Mouse (Mus musculus): ENCODE data around the gene Olfr1224-ps1. TPM values are rescaled to one million over a fixed set of nuclear protein-coding genes. Genes with fewer than 3 reads are reported as not detected.

Olfr1224-ps1 gene
- not detected for polyA plus RNA-seq (2017; shearing (Covaris generic))

DNA sequence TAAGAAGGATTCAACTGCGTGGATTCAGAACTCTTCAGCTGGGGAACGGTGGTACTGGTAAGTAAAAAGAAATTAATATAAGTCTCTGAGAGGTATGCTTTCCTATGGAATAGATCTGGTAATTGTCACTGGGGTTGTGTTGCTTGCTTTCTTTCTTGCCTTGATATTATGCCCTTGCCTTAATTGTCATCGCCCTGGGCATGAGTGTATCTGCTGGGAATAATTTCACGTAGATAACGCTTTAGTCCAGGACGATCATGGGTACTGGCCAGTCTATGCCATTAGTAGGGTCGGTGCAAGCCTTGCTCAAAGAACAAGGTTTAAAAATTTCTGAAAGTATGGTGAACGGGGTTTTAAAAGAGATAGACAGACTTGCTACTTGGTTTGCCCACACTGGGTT lies at the start of gene Olfr1224-ps1:
TSS of gene Olfr1224-ps1 (minus strand) at position 101 of the 400 bp plus-strand sequence.

DNA sequence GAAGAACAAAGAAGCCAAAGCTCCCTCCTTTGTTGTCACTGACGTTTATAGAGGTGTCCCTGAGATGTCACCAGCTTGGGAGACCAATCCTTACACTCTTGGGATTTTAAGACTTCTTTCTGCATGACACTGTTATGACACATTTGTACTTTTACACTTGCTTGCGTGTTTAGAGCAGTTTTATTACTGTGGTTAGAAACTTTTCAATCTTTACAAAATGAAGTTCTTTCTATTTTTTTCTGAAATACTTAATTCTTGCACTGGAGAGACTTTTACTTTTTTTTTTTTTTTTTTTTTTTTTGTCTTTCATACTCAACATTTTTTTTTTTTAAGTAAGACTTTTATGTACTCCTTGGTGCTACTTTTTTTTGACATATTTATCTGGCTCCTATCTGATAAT lies 36.1 kb upstream of the Olfr1224-ps1 start, which contains the start of gene Olfr1226:
TSS of gene Olfr1226 (minus strand) at position 101 of the 400 bp plus-strand sequence.

DNA sequence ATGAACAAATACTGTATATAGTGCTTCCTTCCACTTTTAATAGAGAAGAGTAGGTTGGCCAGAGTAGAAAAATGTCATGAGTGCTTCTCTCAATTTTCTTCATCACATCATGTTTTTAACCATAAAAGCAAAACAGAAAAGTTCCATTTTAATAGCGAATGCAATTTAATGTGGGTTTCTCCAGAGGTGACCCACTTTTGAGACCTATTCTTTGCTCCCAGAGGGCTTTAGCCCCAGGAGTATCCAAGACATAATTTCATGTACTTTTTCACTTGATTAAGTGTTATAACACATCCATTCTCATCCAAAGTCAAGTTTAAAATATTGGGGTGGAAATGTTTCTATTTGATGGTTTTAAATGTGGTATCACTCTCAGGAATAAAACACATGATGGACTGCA lies 10.7 kb upstream of the Olfr1224-ps1 start, which contains the start of gene Olfr1225:
TSS of gene Olfr1225 (minus strand) at position 101 of the 400 bp plus-strand sequence.

DNA sequence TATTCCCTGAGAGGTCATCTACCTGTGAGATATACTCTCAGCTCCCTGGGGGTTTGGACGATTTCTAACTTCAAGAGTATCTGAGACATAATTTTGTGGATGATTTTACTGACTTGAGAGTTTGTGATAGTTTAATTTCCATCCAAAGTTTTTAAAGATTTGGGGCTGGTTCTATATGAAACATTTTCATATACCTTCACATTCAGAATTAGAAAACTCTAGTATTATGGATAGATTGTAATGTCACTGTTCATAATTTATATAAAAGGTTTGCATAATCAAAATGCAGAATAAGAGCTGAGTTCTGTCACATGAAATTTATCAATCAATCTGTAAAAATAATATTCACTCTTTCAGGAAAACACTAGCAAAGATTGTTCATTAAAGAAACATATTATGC lies 12.4 kb downstream of the Olfr1224-ps1 start, which contains the start of gene Olfr1223:
TSS of gene Olfr1223 (minus strand) at position 101 of the 400 bp plus-strand sequence.

DNA sequence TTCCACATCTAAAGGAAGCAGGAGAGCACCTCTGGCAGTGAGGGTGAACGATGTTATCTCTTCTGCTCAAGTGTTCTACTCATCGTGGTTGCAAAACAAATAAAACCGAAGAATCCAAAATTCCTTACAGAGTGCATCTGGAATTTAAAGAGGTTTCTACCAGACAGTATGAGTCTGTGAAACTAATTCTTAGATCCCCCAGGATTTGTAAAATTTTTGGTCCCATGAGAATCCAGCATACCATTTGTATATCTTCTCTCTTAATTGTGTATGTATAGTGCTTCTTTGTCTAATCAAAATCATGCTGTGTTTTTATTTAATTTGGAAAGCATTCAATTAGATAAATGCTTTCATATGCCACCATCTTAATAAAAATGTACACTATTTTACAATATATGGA lies 30.9 kb downstream of the Olfr1224-ps1 start, which contains the start of gene Olfr1222:
TSS of gene Olfr1222 (minus strand) at position 101 of the 400 bp plus-strand sequence.

DNA sequence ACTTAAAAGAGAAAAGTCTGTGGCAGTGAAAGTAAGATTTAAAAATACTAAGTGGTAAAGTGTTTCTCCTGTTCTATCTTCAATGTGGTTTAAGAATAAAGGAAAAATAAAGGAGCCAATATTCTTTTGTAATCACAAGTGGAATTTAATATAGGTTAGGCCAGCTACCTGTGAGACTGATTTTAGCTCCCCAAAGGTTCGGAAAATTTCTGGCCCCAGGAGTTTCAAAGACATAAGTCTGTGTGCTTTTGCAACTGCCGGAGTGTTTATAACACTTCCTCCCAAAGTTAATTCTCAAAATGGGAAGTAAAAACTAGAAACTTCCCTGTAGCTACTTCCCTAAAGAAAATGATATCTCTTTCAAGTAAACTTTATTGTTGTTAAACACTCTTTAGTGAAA lies 46.7 kb downstream of the Olfr1224-ps1 start, which contains the start of gene Olfr1221:
TSS of gene Olfr1221 (minus strand) at position 101 of the 400 bp plus-strand sequence.

DNA sequence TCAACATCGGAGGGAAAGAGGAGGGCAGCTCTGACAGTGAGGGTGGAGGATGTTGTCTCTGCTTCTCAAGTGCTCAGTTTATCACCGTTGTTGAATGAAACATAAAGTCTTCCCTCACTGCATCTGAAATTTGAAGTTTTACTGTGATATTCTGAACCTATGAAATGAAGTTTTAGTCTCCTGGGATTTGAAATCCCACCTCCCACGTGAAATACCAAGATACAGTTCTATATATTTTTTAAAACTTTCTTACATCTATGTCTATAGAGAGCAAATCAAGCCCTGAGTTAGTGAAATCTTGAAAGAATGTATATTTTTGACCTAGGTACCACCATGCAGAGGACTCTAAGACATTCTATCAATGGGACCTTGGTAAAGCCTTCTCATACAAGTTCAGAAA lies 57.2 kb downstream of the Olfr1224-ps1 start, which contains the start of gene Olfr1220:
TSS of gene Olfr1220 (minus strand) at position 101 of the 400 bp plus-strand sequence.

Other genes starting within 250 kb of the Olfr1224-ps1 start
- gene Olfr1209, start 248.9 kb downstream of the Olfr1224-ps1 start, polyA plus RNA-seq (2017; shearing (Covaris generic)): not detected
- not detected for gene Olfr1211, start 226.0 kb downstream of the Olfr1224-ps1 start, polyA plus RNA-seq (2017; shearing (Covaris generic))
- gene Olfr1212, start 210.1 kb downstream of the Olfr1224-ps1 start, polyA plus RNA-seq (2017; shearing (Covaris generic)): not detected
- not detected for gene Gm13762, start 183.8 kb downstream of the Olfr1224-ps1 start, polyA plus RNA-seq (2017; shearing (Covaris generic))
- gene Olfr1214, start 171.4 kb downstream of the Olfr1224-ps1 start, polyA plus RNA-seq (2017; shearing (Covaris generic)): not detected
- not detected for gene Olfr1215, start 157.1 kb downstream of the Olfr1224-ps1 start, polyA plus RNA-seq (2017; shearing (Covaris generic))
- gene Olfr1216, start 145.8 kb downstream of the Olfr1224-ps1 start, polyA plus RNA-seq (2017; shearing (Covaris generic)): not detected
- not detected for gene Olfr1217, start 132.0 kb downstream of the Olfr1224-ps1 start, polyA plus RNA-seq (2017; shearing (Covaris generic))
- gene Olfr1218, start 102.9 kb downstream of the Olfr1224-ps1 start, polyA plus RNA-seq (2017; shearing (Covaris generic)): not detected
- gene Olfr1219, start 80.6 kb downstream of the Olfr1224-ps1 start, polyA plus RNA-seq (2017; shearing (Covaris generic)): not detected
- 0.07 TPM for gene Olfr1220, start 57.3 kb downstream of the Olfr1224-ps1 start, polyA plus RNA-seq (2017; shearing (Covaris generic))
- gene Olfr1221, start 46.8 kb downstream of the Olfr1224-ps1 start, polyA plus RNA-seq (2017; shearing (Covaris generic)): not detected
- not detected for gene Olfr1222, start 31.0 kb downstream of the Olfr1224-ps1 start, polyA plus RNA-seq (2017; shearing (Covaris generic))
- gene Olfr1223, start 12.5 kb downstream of the Olfr1224-ps1 start, polyA plus RNA-seq (2017; shearing (Covaris generic)): not detected
- 0.07 TPM for gene Olfr1225, start 10.6 kb upstream of the Olfr1224-ps1 start, polyA plus RNA-seq (2017; shearing (Covaris generic))
- gene Olfr1226, start 36.0 kb upstream of the Olfr1224-ps1 start, polyA plus RNA-seq (2017; shearing (Covaris generic)): not detected
- not detected for gene Olfr1228, start 90.0 kb upstream of the Olfr1224-ps1 start, polyA plus RNA-seq (2017; shearing (Covaris generic))
- gene Olfr1229, start 123.9 kb upstream of the Olfr1224-ps1 start, polyA plus RNA-seq (2017; shearing (Covaris generic)): not detected
- gene Olfr1230, start 133.2 kb upstream of the Olfr1224-ps1 start, polyA plus RNA-seq (2017; shearing (Covaris generic)): not detected
- gene Olfr1231, start 143.0 kb upstream of the Olfr1224-ps1 start, polyA plus RNA-seq (2017; shearing (Covaris generic)): not detected
- gene Olfr1232, start 165.6 kb upstream of the Olfr1224-ps1 start, polyA plus RNA-seq (2017; shearing (Covaris generic)): not detected
- 0.04 TPM for gene Olfr1233, start 178.3 kb upstream of the Olfr1224-ps1 start, polyA plus RNA-seq (2017; shearing (Covaris generic))
- gene Olfr1234, start 200.8 kb upstream of the Olfr1224-ps1 start, polyA plus RNA-seq (2017; shearing (Covaris generic)): not detected
- gene Olfr1238, start 245.6 kb upstream of the Olfr1224-ps1 start, polyA plus RNA-seq (2017; shearing (Covaris generic)): not detected

All from CD4-positive, CD25-positive, alpha-beta regulatory T cell (primary cell).